Mouse (Mus musculus) midbrain, embryonic 11.5 days (tissue): ENCODE results near the gene Mylk. TPM values are rescaled to one million over a fixed set of nuclear protein-coding genes. Genes with fewer than 3 reads are reported as not detected.
A peak's percentile ranks its signal among the peaks of the same experiment; 100 is the strongest.

Experiments used
- ATAC-seq: fragments of 200-750 bp; cut with Nextera tagmentation; 2 replicates; pipeline ENCODE4 v1.8.0; 2017; ENCODE audit warnings: moderate TSS enrichment, moderate library complexity; ENCODE audit not compliant: low FRiP score
- DNase-seq: peaks from one replicate; pipeline ENCODE4 v3.0.0; 2015; ENCODE audit warnings: low spot score; ENCODE audit errors: missing footprints
- H3K27ac ChIP-seq: fragments of 300-500 bp; sonication (generic); 2 replicates; pipeline ENCODE4 v1.5.1; 2014; ENCODE audit warnings: low read depth, low read length
- H3K27me3 ChIP-seq: fragments of 300-500 bp; sonication (generic); 2 replicates; pipeline ENCODE4 v1.6.1; 2014; ENCODE audit warnings: mild to moderate bottlenecking, low read length, moderate library complexity, mixed read lengths; ENCODE audit not compliant: control insufficient read depth, insufficient read depth
- H3K36me3 ChIP-seq: fragments of 300-500 bp; sonication (generic); 2 replicates; pipeline ENCODE4 v1.6.1; 2014; ENCODE audit warnings: mild to moderate bottlenecking, low read length, moderate library complexity, mixed read lengths; ENCODE audit not compliant: control insufficient read depth, insufficient read depth
- H3K4me1 ChIP-seq: fragments of 300-500 bp; sonication (generic); 2 replicates; pipeline ENCODE4 v1.6.1; 2014; ENCODE audit warnings: low read length; ENCODE audit not compliant: control insufficient read depth, insufficient read depth
- H3K4me2 ChIP-seq: fragments of 300-500 bp; sonication (generic); 2 replicates; pipeline ENCODE4 v1.6.1; 2014; ENCODE audit warnings: mild to moderate bottlenecking, moderate library complexity
- H3K4me3 ChIP-seq: fragments of 300-500 bp; sonication (generic); 2 replicates; pipeline ENCODE4 v1.5.1; 2014; ENCODE audit warnings: low read depth, low read length
- H3K9ac ChIP-seq: fragments of 300-500 bp; sonication (generic); 2 replicates; pipeline ENCODE4 v1.6.1; 2014; ENCODE audit warnings: low read length
- H3K9me3 ChIP-seq: fragments of 300-500 bp; sonication (generic); 2 replicates; pipeline ENCODE4 v1.6.1; 2016; ENCODE audit warnings: low read length; ENCODE audit not compliant: control insufficient read depth
- WGBS: fragments of 180-500 bp; shearing (Covaris S2); extraction: QIAGEN DNeasy Blood & Tissue Kit; methylation state at CpG from one replicate; pipeline ENCODE4 v1.1.7; 2014; 5-methylcytosine and 5-hydroxymethylcytosine counted together
- polyA plus RNA-seq: library from polyadenylated mRNA; unstranded; fragments of >200 nt; fragmentation: Nextera tagmentation; extraction: Ambion mirVana; gene quantifications from 2 replicates; pipeline ENCODE4 v1.2.1, GENCODE M21; 2014

Gene Mylk
- polyA plus RNA-seq, 1 experiment from 2014 or later, result 6.9 TPM

DNA sequence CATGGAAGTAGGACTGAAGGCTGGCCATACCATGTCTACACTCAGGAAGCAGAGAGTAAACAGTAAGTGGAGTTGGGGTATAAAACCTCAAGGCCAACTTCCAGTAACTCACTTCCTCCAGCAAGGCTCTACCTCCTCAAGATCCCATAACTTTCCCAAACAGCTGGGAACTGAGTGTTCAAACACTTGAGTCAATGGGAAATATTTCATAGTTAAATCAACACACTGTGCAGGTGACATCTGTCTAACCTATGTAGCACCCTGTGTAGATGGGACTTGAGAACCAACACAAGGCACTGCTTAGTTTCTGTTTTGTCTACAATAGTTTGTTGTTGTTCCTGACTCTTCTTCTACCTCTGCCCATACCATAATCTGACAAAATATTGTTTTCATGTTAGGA lies 263.4 kb downstream of the Mylk start:
- DNase-seq (no peak), ATAC-seq (no peak)
- Histone ChIP-seq H3K9ac (no peak overlapping the region), H3K4me1 (no peaks in the 10 kb centered on the region), H3K36me3 (no peaks in the 10 kb centered on the region), H3K4me2 (no peak overlapping the region), H3K9me3 (no peaks in the 10 kb centered on the region), H3K4me3 (no peak overlapping the region), H3K27ac (no peak overlapping the region), H3K27me3 (no peaks in the 10 kb centered on the region)

DNA sequence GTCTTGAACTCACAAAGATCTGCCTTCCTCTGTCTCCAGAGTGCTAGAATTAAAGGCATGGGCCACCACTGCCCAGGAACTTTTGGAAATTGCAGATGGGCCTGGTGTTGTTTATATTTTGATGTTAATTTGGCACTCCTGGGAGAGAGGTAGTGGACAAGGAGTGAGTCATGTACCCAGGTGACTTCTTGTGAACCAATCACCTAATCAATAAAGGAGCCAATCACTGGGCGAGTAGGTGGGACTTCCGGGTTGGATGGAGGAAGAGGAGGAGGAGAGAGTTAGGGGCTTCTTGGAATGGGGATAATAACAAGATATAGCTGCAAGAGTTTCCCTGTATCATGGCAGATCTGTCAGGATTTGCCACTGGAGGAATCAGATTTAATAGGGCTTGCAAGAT lies 268.5 kb downstream of the Mylk start:
- no peak for ATAC-seq
- 93% methylated on average over 2 of the region's 2 CpGs for WGBS
- Histone ChIP-seq H3K9me3 (no peaks in the 10 kb centered on the region), H3K4me1 (no peaks in the 10 kb centered on the region), H3K4me2 (no peak overlapping the region), H3K27me3 (no peaks in the 10 kb centered on the region), H3K27ac (no peak overlapping the region), H3K36me3 (no peaks in the 10 kb centered on the region), H3K9ac (no peak overlapping the region), H3K4me3 (no peak overlapping the region)
- DNase-seq, result no peak

DNA sequence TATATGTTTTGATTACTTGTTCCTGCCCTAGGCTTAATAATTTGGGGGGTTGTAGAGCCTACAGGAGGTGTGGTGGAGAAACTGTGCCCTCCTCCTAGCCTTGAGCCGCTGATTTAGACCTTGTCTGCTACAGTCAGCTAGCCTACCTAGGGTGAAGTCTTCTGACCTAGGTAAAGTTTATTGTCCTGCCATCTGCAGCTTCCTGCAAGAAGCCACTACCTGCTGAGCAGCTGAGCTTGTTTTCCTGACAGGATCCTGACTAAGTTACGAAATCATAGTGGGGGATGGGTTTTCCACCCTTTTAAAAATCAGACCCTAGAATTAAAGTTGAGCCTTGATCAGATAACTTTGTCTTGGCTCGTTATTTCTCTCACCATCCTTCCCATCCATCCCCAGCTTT lies 271.5 kb downstream of the Mylk start:
- H3K9me3 ChIP-seq, result no peaks in the 10 kb centered on the region
- H3K4me2 ChIP-seq, result no peak overlapping the region
- no peaks in the 10 kb centered on the region for H3K36me3 ChIP-seq
- no peak for ATAC-seq
- H3K9ac ChIP-seq, result no peak overlapping the region
- no peaks in the 10 kb centered on the region for H3K4me1 ChIP-seq
- H3K27ac ChIP-seq, result no peak overlapping the region
- DNase-seq, result no peak
- H3K4me3 ChIP-seq, result no peak overlapping the region
- 73% methylated on average over 3 of the region's 3 CpGs for WGBS
- H3K27me3 ChIP-seq, result peaks cover 2% of the 10 kb centered on the region; the same call in 1 of the 2 replicates

DNA sequence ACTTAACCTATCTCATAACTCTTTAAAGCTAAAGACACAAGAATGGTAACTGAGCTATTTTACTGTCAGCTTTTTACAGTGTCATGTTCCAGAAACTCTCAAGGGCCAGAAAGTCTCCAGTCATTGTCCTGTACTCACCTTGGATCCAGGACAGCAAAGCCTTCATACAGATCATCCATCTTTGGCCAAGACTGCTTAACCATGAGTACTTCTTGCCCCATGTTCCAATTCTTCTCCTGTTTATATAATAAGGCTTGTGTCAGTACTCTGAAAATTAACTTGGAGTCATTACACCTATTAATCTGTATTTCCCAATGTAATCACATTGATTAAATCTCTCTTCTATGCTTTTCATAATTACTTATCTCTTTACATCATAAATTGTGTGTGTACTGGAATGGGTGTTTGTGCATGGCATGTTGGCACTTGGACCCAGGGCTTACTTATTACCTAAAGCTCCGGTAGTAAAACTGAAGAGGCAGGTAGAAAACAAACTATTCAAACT lies 273.5 kb downstream of the Mylk start:
- DNase-seq, result no peak
- Histone ChIP-seq H3K4me1 (peaks cover 2% of the 10 kb centered on the region; the same call in 1 of the 2 replicates), H3K27me3 (peaks cover 2% of the 10 kb centered on the region; the same call in 1 of the 2 replicates), H3K4me2 (no peak overlapping the region), H3K9ac (no peak overlapping the region), H3K27ac (no peak overlapping the region), H3K36me3 (no peaks in the 10 kb centered on the region), H3K9me3 (no peaks in the 10 kb centered on the region), H3K4me3 (no peak overlapping the region)
- 80% methylated on average over 1 of the region's 1 CpGs for WGBS
- no peak for ATAC-seq

DNA sequence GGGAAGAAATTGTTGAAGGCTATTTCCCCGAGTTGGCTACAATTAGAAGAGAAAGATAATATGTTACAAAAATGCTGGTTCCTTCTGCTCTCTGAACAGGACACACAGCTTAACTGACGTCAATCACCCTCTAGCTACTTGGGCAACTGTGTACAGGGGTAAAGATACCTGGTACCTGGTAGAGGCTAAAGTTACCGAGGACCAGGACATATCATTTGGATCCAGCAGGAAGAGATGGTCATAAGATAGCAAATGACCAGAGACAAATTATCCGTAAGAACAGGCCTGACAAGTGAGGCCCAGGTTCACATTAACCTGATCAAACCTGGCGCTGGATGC lies 276.9 kb downstream of the Mylk start:
- H3K27me3 ChIP-seq, result peaks cover 2% of the 10 kb centered on the region; the same call in 1 of the 2 replicates
- H3K36me3 ChIP-seq, result no peaks in the 10 kb centered on the region
- H3K4me1 ChIP-seq, result peaks cover 2% of the 10 kb centered on the region; the same call in 1 of the 2 replicates
- peak overlapping the region; percentile 41 for H3K4me2 ChIP-seq
- DNase-seq, result no peak
- no peak overlapping the region for H3K9ac ChIP-seq
- H3K4me3 ChIP-seq, result peak overlapping the region; percentile 87; the same call in 1 of the 2 replicates
- ATAC-seq, result no peak
- 53% methylated on average over 5 of the region's 5 CpGs for WGBS
- H3K9me3 ChIP-seq, result no peaks in the 10 kb centered on the region
- H3K27ac ChIP-seq, result no peak overlapping the region

DNA sequence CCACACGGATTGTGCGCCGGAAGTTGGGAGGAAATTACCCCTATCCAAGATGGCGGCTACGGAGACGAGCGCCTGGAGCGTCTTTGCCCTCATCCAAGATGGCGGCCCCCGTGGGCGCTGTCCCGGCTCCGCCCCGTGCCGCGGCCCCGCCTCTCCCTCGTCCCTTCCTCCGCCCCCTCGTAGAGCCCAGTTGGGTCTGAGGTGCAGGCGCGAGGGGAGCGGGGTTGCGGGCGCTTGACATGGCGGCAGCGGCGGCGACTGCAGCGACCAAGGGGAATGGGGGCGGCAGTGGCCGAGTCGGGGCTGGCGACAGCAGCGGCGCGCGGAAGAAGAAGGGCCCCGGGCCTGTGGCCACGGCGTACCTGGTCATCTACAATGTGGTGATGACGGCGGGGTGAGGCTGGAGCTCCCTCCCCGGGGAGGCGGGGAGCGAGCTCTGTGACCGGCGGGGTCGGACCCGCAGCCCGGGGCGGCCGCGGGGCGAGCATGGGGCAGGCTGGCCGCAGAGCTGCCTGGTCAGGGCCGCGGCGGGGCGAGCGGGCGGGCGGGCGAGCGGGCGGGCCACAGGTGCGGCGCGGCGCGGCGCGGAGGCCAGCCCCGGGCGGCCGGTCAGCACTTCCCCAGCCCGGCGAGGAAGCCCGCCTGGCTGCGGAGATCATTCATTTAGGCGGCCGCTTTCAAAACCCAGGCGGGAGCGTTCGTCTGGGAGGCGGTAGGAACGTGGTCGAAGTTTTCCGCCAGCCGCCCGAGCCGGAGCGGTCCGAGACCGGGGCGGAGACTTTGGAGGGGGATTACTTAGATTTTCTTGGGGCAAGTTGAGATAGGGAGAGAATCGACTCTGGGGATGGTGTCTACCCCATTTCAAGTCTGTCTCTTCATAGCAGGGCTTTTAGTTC lies 277.5 kb downstream of the Mylk start, which contains the start of gene Hacd2:
Hacd2 (plus strand) TSS at position 187 of the 896 bp plus-strand sequence.
- H3K36me3 ChIP-seq, result no peaks in the 10 kb centered on the region
- H3K27me3 ChIP-seq, result peaks cover 2% of the 10 kb centered on the region; the same call in 1 of the 2 replicates
- H3K4me3 ChIP-seq, result peak within 1 kb of the TSS; percentile 87
- WGBS, result under 1% methylated on average over 93 of the region's 97 CpGs
- peak within 1 kb of the TSS; percentile 63 for H3K4me2 ChIP-seq
- H3K4me1 ChIP-seq, result peaks cover 2% of the 10 kb centered on the region; the same call in 1 of the 2 replicates
- DNase-seq, result peak; percentile 99
- H3K27ac ChIP-seq, result peak within 1 kb of the TSS; percentile 81
- peak within 1 kb of the TSS; percentile 88 for H3K9ac ChIP-seq
- no peaks in the 10 kb centered on the region for H3K9me3 ChIP-seq
- peak; percentile 99 for ATAC-seq

DNA sequence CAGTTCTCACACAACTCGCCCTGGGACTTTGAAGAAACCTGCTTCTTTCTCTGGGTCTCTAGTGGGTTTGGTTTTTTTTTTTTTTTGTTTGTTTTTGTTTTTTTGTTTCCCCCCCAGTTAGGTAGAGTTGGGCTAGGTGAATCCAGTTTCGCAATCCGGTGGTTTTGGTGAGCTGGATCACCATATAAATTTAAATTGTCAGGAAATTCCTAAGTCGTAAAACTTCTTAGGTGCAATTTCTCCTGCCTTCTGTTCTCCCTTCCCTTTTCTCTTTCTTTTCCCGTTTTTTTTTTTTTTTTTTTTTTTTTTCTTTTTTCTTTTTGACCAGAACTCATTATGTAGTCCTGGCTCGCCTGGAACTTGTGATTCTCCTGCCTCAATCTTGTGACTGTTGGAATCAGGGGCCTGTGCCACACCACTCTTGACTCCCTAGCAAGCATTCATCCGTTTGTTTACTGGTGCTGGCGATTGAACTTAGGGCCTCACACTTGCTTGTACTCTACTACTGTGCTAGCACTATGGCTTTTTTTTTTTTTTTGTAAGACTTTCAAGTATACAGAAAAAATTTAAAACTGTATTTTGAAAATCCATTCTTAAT lies 278.2 kb downstream of the Mylk start:
- DNase-seq, result no peak
- peak overlapping the region; percentile 81; the same call in 1 of the 2 replicates for H3K27ac ChIP-seq
- H3K9me3 ChIP-seq, result no peaks in the 10 kb centered on the region
- no peaks in the 10 kb centered on the region for H3K36me3 ChIP-seq
- H3K9ac ChIP-seq, result peak overlapping the region; percentile 88
- peaks cover 2% of the 10 kb centered on the region; the same call in 1 of the 2 replicates for H3K4me1 ChIP-seq
- peak overlapping the region; percentile 63 for H3K4me2 ChIP-seq
- 3% methylated on average over 8 of the region's 8 CpGs for WGBS
- peaks cover 2% of the 10 kb centered on the region; the same call in 1 of the 2 replicates for H3K27me3 ChIP-seq
- peak overlapping the region; percentile 87 for H3K4me3 ChIP-seq
- ATAC-seq, result no peak

DNA sequence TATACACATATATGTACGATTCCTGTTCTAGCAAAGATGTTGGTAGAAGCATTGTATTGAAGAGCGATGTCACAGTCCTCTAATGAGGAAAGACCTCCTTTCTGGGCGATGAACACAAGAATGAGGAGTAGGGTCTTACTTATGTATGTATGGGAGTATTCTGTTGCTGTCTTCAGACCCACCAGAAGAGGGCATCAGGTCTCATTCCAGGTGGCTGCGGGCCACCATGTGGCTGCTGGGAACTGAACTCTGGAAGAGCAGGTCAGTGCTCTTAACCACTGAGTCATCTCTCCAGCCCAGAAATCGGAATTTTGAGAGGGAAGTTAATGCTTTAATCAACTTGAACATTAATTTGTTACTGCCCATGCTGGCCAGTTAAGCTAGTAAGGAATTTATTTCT lies 279.3 kb downstream of the Mylk start:
- H3K36me3 ChIP-seq, result peaks cover 2% of the 10 kb centered on the region; the same call in 1 of the 2 replicates

DNA sequence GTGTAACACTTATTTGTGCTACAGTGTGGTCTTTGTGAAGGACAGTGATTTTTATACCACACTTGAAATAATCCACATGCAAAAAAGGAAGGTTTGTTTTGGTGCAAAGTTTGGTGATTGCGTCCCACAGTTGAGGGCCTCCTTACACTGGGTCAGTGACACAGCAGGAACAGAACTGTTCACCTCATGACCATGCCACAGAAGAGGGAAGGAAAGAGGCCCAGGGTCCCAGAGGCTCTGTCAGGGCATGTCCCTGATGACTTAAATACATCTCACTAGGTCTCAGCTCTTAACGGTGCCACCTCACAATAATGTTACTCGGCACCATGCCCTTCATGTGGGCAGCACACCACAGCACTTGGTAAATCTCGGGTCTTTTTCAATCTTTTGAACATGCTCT lies 280.3 kb downstream of the Mylk start:
- no peaks in the 10 kb centered on the region for H3K9me3 ChIP-seq
- H3K36me3 ChIP-seq, result peaks cover 2% of the 10 kb centered on the region; the same call in 1 of the 2 replicates
- peaks cover 2% of the 10 kb centered on the region; the same call in 1 of the 2 replicates for H3K4me1 ChIP-seq
- H3K4me2 ChIP-seq, result no peak overlapping the region
- DNase-seq (no peak), ATAC-seq (no peak)
- H3K27me3 ChIP-seq, result peaks cover 2% of the 10 kb centered on the region; the same call in 1 of the 2 replicates
- 92% methylated on average over 4 of the region's 4 CpGs for WGBS
- no peak overlapping the region for H3K27ac ChIP-seq
- H3K9ac ChIP-seq, result no peak overlapping the region
- no peak overlapping the region for H3K4me3 ChIP-seq

More for the DNA sequence above, 279.3 kb downstream of the Mylk start:
- DNase-seq, result no peak
- Histone ChIP-seq H3K4me3 (no peak overlapping the region), H3K4me1 (peaks cover 2% of the 10 kb centered on the region; the same call in 1 of the 2 replicates), H3K9me3 (no peaks in the 10 kb centered on the region), H3K4me2 (no peak overlapping the region), H3K27me3 (peaks cover 2% of the 10 kb centered on the region; the same call in 1 of the 2 replicates), H3K9ac (no peak overlapping the region), H3K27ac (no peak overlapping the region)
- no peak for ATAC-seq
- WGBS, result 80% methylated on average over 5 of the region's 5 CpGs
